Mouse (Mus musculus) adrenal gland, postnatal 4 days (tissue): ENCODE measurements around the gene Cmtr1. TPM values are rescaled to one million over a fixed set of nuclear protein-coding genes. Genes with fewer than 3 reads are reported as not detected.
"Not testable (repeated sequence)": the region's sequence is repeated elsewhere in the genome, so short reads cannot be mapped to it uniquely, and the experiment has no call there.

ENCODE experiments used
- DNase-seq, 2 experiments: peaks; one replicate each; pipeline ENCODE4 v3.0.0; 2021 to 2022; ENCODE audit warnings: low spot score in 2 of 2, mixed read lengths in 2 of 2
- long read RNA-seq, 2 experiments: library from polyadenylated mRNA; stranded (forward); transcript quantifications; one replicate each; pipeline ENCODE4 v2.0.0; 2021
- total RNA-seq, 2 experiments: library from RNA; stranded (reverse); gene quantifications; 2 replicates each; pipeline ENCODE4 v1.2.3; 2021

The Cmtr1 gene
- 100 to 1,000 TPM in 1 of 2 experiments, 10 to 100 TPM in 1; 99.2 to 101 TPM for total RNA-seq
- long read RNA-seq, experiment 1, full-length matches to known transcripts: 26 of 35 reads
- long read RNA-seq, experiment 1, partial matches to known transcripts: 1 of 35 reads
- long read RNA-seq, experiment 1, other reads (novel, unspliced or antisense): 8 of 35 reads
- long read RNA-seq, experiment 2, full-length matches to known transcripts: 23 of 41 reads
- long read RNA-seq, experiment 2, partial matches to known transcripts: 8 of 41 reads
- long read RNA-seq, experiment 2, other reads (novel, unspliced or antisense): 10 of 41 reads

DNA sequence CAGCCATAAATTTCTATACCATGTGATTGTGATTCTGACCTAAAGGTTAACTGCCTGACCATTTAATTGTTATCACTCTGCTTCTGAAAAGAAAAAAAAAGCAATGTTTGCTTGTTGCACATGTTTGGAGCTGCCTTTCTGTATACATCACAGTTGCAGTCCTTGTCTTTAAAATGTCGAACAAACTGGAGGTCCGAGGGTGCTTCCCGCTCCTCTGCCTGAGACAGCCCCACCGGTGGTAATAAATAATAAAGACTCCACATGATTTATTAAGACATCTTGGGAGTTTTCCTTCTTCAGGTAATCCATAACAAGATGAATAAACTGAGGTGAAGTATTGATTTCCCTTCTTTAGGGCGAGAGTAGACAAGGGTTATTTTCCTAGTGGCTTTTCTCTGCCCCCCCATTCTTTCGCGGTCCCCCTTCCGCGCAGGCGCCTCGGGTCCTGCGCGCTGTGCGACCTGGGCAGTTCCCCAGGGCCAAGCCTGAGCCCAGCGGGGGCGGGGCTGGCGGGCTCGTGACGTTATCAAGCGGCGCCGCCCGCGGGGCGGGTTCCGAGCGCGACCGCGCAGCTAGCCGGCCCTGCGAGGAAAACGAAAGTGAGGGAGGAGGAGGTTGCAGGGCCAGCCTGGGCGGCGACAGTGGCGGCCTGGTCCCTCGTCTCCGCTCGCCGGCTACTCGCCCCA lies at the start of gene Cmtr1:
Gene Cmtr1 (plus strand): TSS at position 520 of the 686 bp plus-strand sequence.
- DNase-seq: peak; percentile 97 to 99

DNA sequence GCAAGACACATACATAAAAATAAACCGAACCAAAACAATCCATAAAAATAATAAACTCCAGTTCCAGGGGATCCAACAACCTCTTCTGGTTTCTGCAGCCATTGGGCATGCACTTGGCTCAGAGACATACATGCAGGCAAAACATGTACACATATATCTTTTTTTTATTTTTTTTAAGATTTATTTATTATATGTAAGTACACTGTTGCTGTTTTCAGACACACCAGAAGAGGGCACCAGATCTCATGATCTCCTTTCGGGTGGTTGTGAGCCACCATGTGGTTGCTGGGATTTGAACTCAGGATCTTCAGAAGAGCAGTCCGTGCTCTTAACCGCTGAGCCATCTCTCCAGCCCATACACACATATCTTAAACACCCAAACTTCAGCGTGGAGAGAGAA lies 46.9 kb upstream of the Cmtr1 start:
- not testable (repeated sequence) for DNase-seq

DNA sequence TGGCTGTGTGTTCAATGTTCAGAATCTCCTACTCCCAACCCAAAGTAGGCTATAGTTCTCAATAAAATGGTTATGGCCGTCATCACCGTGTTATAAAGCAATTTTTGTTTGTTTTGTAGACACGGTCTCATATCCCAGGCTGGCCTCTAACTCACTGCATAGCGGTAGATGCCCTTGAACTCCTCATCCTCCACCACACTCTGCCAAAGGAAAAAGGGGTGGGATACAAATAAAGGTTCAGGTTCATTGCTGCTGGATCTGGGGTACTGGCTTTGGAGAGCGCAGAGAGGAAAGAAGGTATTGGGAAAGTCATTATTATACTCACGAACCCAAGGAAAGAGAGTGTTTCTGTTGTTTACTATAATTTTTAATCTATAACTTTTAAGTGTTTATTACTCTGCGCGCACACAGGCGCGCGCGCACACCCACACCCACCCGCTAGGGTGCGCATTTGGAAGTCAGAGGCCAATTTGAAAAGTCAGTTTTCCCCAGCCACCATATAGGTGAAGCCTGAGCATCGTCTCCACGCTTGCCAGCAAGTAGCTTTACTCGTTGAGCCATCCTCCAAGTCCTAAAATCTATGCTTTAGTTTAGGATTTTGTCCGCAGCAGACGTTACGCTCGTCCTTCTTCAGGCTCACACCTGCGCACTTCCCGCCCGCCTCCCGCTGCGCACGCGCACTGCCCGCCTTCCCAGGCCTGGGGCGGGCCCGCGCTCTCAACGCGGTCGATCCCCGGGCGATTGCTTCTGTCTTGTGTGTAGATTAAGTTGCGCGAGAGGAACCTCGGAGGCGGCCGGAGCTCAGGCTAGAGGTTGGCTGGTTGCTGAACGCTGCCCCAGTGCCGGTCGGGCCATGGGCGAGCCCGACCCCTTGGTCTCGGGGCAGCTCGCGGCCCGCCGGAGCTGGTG lies 46.0 kb upstream of the Cmtr1 start, which contains the start of the genes Rnf8 and Gm28043:
Gene Rnf8 (plus strand): TSS at position 676 of the 909 bp plus-strand sequence.
Gene Gm28043 (plus strand): TSS at position 762 of the 909 bp plus-strand sequence.
- peak; percentile 83 to 91 for DNase-seq

DNA sequence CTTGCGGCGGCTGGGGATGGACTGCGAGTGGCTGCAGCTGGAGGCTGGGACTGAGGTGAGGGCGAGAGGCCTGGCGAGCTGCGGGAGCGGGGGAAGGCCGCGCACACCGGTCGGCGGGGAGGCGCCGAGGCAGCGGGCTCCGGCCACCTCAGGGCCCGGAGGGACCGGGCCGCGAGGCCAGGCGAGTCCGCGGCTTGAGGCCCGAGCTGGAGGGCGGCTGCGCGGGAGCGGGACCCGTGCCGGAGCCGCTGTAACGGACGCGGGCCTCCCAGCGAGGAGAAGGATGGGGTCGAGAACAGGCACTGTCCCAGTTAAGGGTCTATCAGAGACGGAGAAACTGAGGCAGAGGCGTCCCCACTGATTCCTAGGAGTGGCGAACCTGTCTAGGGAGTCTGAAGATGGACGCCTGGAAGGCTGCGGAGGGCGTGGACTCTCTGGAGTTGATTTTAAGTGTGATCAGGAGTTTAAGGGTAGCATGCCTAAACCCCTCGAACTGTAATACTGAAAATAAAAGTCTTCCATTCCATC lies 45.3 kb upstream of the Cmtr1 start:
- DNase-seq: no peak

DNA sequence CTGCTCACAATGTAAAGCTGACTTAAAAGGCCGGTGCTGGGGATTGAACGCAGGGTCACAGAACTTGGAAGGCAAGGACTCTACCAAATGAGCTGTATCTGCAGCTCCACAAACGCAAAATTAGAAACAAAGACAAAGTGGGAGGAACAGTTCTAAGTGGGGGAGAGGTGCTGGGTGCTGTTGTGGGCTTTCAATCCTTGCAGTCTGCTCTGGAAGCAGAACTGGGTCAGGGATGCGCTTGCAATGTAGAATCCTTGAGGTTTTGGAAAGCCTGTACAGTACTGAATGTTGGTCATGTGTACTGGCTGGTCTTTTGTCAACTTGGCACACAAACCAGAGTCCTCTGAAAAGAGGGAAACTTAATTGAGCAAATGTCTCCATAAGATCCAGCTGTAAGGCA lies 44.8 kb upstream of the Cmtr1 start:
- no peak for DNase-seq

DNA sequence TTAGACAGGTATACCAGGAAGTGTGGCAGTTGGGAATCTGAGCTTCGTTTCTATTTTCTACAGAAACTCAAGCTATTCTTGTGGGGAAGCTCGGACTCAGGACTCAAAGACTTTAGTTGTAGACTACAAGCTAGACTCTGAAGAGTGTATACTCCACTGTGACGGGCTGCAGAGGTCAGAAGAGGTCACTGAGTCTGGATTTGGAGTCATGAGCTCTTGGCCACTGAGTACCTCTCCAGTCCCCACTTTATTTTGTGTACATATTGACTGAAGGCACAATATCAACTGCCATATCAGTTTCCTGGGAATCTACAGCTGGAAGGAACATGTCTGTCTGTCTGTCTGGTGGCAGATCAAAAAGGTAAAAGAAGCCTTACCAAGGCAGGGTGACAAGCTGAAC lies 41.2 kb upstream of the Cmtr1 start:
- no peak for DNase-seq

DNA sequence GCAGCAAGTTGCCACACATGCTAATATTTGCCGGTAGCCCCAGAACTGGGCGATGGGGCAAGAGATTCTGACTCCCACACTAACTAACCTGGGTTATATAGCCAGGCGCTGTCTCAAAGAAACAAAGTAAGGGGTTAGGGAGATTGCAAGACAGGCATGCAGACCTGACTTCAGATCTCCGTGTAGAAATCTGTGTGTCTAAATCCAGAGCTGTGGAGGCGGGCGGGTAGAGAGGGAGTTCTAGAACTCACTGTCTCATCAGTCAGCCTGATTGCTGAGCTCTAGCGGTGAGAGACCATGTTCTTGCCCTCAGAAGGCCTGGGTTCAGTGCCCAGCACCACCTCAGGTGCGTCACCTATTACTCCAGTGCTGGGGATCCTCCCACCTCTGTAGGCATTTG lies 36.9 kb upstream of the Cmtr1 start:
- DNase-seq: no peak

DNA sequence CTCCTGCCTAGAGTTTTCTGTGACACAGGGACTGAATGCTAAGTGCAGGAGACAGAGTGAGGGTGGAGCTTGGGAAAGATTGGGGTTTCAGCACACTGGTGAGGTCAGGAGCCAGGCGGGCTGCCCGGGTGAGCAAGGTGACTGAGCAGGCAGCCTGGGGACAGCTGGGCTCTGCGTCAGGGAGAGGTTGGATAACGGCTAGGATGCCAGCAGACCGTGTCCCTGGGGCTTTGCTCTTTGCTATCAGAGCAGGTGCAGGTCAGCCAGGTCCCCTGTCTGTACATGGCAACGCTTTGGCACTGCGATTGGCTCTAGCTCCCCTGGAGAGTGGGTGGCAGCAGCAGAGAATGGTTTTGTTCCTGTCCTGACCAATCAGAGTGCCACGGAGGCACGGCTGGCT lies 33.1 kb upstream of the Cmtr1 start:
- no peak for DNase-seq

DNA sequence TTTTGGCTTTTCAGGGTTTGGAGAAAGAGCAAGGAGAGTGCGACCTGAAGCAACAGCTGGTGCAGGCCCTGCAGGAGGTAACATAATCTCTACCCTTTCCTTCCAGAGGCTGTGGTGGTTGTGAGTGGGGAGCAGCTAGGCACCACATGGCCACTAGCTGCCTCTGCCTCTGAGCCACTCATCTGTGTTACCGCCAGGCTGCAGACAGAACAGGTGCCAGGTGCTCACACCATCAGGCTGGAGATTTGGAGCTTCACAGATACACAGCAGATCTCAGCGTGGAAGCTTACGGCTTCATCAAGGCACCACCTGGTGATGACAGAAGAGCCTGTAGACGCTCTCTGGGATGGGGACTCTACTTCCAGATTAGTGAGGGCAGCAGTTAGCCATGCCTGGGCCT lies 31.4 kb upstream of the Cmtr1 start:
- DNase-seq: no peak

DNA sequence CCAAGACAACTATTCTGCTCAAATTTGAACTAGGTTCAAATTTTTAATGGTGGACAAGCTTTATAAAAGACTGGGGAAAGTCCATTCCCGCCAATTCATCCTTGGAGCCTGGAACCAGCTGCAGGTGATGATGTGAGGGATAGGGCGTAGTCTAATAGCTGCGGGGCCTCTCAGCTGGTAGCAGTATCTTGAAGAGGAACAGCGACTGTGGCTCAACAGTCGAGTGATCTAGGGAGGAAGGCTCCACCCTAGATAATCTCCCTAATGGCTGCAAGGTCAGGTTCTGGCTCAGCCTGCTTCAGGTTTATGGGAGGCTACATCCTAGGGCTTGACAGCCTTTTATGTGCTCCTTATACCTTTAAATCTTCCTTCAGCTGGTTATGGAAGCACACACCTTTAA lies 30.8 kb upstream of the Cmtr1 start:
- no peak for DNase-seq

DNA sequence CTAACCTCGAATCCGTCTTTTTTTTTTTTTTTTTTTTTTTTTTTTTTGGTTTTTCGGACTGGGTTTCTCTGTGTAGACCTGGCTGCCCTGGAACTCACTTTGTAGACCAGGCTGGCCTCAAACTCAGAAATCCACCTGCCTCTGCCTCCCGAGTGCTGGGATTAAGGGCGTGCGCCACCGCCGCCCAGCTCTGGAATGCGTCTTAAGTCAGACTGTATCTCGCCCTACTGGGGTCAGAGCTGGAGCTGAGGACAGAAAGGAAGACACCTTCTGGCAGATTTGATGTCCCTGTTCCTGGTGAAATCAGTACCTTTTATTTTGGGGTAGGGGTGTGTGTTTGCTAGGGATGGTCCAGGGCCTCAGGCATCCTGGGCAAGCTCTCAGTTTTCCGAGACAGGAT lies 28.1 kb upstream of the Cmtr1 start:
- DNase-seq: no peak

DNA sequence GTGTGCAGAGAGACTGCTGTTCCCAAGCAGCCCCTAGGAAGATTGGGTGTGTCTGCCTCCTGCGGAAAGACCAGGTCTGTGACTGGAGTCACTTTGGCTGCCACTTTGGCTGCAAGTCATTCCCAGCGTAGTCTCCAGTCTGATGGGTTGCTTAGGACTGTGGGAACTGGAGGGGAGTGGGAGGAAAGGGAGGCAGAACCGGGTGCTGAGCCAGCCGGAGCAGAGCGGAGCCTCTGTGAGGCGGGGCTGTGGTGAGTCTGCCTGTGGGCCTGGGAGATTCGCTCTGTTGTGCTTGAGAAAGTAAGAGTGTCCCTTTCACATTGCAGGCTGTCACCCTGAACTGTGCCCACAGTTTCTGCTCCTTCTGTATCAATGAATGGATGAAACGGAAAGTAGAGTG lies 24.9 kb upstream of the Cmtr1 start:
- DNase-seq: no peak

DNA sequence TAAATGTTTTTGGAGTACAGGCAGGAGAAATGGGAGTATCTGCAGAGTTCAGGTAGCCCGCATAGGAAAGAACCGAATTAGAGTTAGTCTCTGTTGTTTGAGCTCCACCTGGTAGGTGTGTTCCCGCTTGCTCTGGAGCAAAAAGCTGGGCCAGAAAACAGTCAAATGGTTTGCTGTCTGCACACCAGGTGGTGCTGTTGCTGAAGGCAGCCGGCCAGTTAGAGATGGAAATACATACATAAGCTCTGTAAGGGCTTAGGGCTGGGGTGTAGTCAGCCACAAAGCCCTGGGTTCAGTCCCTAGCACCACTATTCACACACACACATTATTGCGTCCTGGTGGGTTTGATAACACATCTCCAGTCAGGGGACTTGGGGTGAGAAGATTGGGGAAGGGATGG lies 24.3 kb upstream of the Cmtr1 start:
- DNase-seq: no peak

DNA sequence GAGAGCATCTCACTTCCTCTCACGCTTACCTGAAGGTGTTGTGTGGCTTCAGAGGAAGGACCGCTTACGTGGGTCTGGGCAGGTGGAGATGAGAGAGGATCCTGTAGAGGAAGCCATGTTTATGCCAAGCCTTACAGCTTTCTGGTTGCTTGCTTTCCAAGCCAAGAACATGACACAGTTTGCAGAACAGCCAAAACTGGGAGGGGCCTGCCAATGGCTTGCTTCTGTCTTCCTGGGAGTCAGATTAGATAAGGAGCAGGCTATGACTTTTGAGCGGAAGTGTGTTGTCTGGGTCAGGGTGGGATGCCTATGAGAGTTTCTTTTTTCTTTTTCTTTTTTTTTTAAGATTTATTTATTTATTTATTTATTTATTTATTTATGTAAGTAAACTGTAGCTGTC lies 23.0 kb upstream of the Cmtr1 start:
- DNase-seq: no peak

DNA sequence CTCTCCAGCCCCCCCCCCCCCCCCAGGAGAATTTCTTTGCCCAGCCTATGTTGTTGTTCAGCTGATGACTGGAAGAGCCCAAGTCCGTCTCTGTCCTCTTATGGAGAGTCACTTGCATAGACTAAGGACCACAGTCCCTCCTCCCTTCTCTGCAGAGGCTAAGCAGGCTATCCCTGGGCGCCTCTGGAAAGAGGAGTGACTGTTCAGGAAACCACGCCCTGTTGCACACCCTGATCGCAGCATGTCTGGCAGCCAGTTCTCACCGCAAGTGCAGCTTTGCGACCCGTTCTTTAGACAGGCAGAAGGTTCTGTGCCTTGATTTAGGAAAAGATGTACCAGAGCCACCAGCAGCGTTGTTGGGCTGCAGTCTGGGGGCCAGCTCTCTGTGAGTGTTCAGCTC lies 22.5 kb upstream of the Cmtr1 start:
- DNase-seq: no peak

DNA sequence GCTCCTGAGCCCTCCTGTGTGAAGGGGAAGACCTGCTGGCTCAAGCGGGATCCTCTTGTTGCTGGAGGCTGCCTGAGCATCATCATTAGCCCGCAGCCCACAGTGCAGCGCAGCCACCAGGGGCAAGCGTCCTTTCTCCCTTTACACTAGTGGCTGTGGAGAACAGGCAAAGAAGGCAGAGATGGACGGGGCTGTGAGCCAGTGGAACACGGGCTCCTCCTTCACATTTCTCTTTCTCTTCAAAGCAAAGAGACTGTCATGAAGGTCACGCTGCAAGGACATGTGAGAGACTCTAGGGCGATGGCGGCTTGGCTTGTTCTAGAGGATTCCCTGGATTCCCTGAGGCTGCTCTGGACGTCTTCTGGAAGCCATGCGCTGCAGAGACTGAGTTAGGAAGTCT lies 19.4 kb upstream of the Cmtr1 start:
- no peak for DNase-seq

DNA sequence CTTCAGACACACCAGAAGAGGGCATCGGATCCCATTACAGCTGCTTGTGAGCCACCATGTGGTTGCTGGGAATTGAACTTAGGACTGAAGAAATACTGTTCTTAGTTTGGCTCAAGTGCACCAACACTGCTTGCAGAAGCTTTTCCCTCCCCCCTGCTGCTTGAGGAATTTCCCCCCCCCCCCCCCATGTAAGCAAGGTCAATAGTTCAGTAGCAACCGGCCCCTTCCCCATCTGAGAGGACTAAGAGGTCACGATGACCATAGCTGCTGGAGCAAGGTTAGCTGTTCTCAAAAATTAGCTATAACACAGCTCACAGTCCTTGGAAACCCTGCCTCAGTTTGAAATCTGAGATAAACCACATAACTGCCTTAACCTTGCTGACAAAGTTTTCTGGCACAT lies 18.2 kb upstream of the Cmtr1 start:
- no peak for DNase-seq

DNA sequence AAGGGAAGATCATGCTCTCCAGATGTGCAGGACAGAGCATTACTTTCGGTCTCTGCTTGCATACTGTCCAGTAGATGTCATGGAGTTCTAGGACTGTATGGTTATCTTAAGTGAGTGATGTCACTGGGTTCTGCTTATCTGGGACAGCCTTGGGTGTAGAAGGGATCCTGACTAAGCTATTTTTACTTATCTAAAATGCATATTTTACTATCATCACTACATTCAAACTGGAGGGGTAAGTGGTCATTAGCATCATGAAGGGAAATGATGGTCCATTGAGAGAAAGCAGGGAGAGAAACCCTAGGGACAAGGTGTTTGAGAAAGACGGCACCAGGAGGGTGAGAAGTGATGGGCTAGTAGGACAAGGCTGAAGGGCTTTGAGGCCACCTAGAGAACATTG lies 2.1 kb upstream of the Cmtr1 start:
- no peak for DNase-seq

DNA sequence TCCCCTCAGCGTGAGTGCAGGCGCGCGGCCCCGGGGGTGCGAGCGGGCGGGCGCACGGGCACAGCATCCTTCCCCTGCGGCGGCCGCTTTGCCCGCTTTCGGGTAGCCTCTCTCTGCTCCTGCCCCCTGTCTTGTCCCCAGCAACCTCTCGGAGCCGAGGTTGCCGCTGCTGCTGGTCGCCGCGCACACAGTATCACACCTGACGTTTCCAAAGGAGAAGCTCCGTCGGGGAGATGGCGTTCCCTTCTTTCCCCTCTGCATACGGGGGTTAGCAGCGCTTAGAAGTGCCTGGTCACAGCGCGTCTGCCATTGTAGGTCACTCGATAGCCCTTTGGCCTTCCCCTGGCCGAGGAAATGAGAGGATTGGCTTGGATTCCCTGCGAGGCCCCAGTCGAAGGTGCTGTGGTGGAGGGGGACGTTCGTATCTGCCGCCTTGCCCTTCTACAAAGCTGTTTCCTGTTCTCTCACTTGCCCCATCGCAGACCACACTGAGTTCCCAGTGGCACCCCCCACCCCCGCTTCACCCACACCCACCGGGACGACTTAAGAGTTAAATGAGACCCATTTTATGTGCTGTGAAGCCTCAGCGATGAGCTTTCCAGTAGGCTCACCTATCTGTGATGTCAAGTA lies 482 bp downstream of the Cmtr1 start:
- no peak for DNase-seq

DNA sequence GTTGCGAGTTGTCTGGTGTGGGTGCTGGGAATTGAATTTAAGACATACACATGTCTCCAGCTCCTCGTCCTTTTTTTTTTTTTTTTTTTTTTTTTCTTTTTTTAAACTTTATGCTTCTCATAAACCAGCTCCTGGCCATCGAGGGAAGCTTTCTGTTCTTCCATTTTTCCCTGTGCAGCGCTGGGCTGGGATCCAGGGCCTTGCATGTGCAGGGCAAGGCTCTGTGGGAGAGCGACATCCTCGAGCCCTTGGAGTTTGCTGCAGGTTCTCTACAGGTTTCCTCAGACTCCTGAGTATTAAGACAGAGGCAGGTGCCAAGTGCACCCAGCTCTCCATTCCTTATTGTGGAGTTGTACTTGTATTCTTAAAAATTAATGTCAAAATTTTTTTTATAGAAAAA lies 1.8 kb downstream of the Cmtr1 start:
- DNase-seq: no peak
